Mouse (Mus musculus) spleen, adult 18-20 months (tissue): Measurements from ENCODE around the gene Gm21411.
"Not testable (repeated sequence)": the region's sequence is repeated elsewhere in the genome, so short reads cannot be mapped to it uniquely, and the experiment has no call there.

Source experiments
- DNase-seq, 2 experiments: peaks; one replicate each; pipeline ENCODE4 v3.0.0; 2022; ENCODE audit warnings: mixed read lengths in 2 of 2

The Gm21411 gene

DNA sequence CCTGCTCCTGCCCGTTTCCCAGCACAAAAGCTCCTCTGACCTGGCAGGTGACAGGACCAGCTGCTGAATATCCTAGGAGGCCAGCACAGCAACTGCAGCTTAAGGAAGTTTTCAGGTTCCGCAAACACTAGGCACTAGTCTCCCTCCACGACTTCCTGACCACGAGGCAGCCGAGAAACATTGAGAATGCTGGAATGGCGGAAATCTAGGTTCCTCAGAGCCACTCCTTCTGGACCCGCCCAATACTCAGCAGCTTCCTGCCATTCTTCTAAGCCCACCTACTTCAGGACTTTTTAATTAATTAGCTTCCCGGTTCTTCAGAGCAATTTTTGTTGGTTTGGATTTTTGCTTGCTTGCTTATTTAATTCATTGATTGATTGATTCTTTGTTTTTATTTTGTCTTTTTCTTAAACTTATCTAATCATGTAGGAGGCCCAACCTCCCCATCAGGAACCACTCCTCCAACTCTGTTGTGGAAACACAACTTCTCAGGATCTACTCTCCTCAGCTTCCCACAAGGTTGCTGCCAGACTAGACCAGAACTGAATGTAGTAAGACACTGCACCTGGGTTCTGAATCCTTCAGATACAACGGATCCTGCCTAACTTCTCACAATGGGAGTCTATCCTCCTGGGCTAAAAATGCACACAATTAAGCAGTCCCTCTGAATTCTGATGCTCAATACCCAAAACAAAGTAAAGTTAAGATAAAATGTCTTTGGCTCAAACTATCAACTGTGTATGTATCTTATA is at the start of gene Gm21411:
Gene Gm21411 (minus strand): TSS at position 205 of the 752 bp plus-strand sequence.
- not testable (repeated sequence) for DNase-seq

DNA sequence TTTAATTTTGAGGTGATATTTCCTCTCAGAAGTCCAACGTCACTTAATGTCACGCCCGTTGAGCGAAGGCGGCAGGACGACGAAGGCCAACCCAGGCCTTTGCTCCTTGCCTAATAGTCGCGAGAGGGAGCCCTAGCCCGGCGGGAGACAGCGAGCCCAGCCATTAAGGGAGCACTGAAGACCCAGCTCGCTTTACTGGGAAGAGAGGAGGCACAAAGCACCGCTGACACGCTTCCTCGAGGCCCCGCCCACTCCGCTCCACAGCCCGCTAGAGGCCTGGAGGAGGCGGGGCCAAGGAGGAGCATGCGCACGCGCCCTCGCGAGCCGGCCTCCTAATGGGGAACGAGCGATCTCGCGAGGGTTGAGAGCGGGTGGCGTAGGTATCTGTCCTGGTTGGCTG is 32.3 kb upstream of the Gm21411 start:
- not testable (repeated sequence) for DNase-seq

DNA sequence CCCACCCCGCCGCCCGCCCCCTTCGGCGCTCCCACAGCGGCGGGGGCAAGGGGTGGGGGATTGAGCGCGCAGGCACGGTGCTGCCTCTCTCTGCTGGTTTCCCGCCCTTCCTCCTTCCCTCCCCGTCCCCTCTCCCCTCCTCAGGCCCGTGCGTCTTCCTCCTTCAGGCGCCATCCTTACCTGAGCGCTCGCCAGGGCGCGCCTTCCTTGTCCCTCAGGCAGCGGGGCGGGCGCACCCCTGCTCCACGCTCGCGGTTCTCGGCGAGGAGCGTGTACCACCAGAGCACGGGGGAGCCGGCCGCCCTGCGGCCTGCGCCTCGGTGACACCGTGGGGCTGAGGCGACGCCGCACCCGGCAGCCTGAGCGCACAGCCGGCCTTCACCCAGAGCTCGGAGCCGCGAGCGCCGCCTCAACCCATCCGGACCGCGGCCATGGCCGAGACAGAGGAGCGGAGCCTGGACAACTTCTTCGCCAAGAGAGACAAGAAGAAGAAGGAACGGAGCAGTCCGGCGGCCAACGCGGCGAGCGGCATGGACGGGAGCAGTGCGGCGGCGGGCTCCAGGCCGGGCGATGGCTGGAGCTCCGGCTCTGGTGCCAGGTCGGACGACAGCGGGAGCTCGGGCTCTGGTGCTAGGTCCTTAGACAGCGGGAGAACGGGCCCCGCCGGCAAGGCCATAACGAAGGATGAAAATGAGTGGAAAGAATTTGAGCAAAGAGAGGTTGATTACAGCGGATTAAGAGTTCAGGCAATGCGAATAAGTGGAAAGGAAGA is 23.1 kb upstream of the Gm21411 start:
- DNase-seq, result no peak

DNA sequence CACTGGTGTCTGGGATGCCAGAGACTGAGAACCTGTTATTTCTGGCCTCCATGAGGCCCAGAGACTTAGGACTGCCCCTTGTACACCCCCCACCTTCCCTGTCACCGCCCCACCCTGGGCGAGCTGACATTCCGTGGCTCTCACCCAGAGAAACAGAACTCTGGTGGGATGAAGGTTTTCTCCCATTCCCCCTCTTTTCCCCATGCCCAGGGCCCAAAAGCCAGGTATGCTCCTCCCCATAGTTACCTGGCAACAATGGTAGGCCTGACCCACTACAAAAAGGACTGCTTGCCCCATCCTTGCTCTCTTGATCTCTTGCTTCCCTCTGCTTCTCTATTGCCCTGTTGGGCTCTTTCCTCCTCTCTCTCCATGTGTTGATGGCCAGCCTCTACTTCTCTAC is 5.8 kb upstream of the Gm21411 start:
- no peak for DNase-seq

DNA sequence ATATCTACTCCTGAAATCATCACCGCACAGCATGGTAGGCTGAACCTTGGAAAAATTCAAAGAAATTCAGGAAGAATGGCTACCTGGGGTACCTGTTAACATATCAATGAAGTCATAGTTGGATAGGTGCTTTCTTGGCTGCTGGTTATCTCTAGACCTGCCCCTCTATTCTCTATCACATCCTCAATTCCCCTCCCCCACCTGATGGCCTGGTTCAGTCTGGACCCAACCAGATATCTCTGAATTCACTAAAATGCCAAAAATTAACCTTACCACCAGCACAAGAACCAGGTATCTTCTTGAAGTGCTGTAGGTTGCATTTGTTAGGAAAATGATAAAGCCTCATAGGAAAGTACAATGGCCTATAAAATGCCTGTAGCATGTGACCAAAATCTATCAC is 1.3 kb downstream of the Gm21411 start:
- DNase-seq, result not testable (repeated sequence)

DNA sequence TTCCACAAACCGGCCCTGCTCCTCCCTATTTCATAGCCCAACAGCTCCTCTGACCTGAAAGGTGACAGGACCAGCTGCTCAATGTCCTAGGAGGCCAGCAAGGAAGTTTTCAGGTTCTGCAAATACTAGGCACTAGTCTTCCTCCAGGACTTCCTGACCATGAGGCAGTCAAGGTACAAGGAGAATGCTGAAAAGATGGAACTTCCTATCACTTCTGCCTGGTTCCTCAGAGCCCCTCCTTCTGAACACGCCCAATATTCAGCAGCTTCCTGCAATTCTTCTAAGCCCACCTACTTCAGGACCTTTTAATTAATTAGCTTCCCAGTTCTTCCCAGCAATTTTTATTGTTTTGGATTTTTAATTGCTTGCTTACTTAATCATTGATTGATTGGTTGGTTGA is 4.6 kb downstream of the Gm21411 start:
- DNase-seq, result not testable (repeated sequence)

DNA sequence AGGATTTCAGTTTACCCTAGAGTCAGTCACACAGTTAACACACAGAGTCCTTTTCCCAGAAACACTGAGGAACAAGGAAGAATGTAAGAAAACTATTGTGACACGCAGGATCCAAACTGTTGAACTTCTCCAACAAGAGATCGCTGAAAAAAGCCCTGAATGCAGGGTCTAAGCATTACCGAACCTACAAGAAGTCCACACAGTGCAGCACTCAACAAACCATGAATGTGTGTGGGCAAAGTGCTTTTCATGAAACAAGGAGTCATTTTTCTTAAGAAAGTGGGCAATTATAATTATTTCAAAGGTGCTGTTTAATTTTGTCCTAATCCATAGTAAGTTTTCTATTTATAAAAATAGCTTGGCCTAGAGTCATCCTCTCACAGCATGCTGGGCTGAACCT is 6.3 kb downstream of the Gm21411 start:
- DNase-seq, result not testable (repeated sequence)
